Mouse (Mus musculus): ENCODE measurements around the gene Ankrd34a. TPM values are rescaled to one million over a fixed set of nuclear protein-coding genes. Genes with fewer than 3 reads are reported as not detected.

Gene Ankrd34a
- polyA plus RNA-seq, 1 experiment = 3.7 TPM

GRCm38 (mm10) chr3:96559398-96559910 is 37.0 kb upstream of the Ankrd34a start:
- TF ChIP-seq MYOD1 (IDR thresholded peaks at IDR 0.05; ENCODE audit: control insufficient read depth, insufficient read length, low read depth) (no peak), USF1 (IDR thresholded peaks at IDR 0.05; ENCODE audit: low read depth) (no peak), MYOG (IDR thresholded peaks at IDR 0.05; ENCODE audit: control insufficient read depth, extremely low read depth, insufficient read length) (no peak), CEBPB (IDR thresholded peaks at IDR 0.05; ENCODE audit: low read depth) (no peak)
- no peaks in the 10 kb centered on the region for H3K36me3 ChIP-seq (ENCODE audit: control insufficient read depth, insufficient read depth)
- H3K79me2 ChIP-seq (ENCODE audit: control insufficient read depth, insufficient read depth) = no peaks in the 10 kb centered on the region
- H3ac ChIP-seq (ENCODE audit: control insufficient read depth, insufficient read length, low read depth) = no peak overlapping the region
- H3K27me3 ChIP-seq (ENCODE audit: control insufficient read depth, insufficient read depth, insufficient read length) = no peaks in the 10 kb centered on the region
- H3K4me3 ChIP-seq (ENCODE audit: insufficient read depth, poor library complexity, severe bottlenecking) = no peak overlapping the region
- H3K79me3 ChIP-seq (ENCODE audit: low read depth) = no peaks in the 10 kb centered on the region

- Histone ChIP-seq H3ac (ENCODE audit: control insufficient read depth, insufficient read length, low read depth) (no peak overlapping the region), H3K79me3 (ENCODE audit: low read depth) (no peaks in the 10 kb centered on the region), H3K4me3 (ENCODE audit: insufficient read depth, poor library complexity, severe bottlenecking) (no peak overlapping the region), H3K27me3 (ENCODE audit: control insufficient read depth, insufficient read depth, insufficient read length) (no peaks in the 10 kb centered on the region), H3K79me2 (ENCODE audit: control insufficient read depth, insufficient read depth) (no peaks in the 10 kb centered on the region), H3K36me3 (ENCODE audit: control insufficient read depth, insufficient read depth) (no peaks in the 10 kb centered on the region)
- TF ChIP-seq MAX (IDR thresholded peaks at IDR 0.05) (no peak), CEBPB (IDR thresholded peaks at IDR 0.05; ENCODE audit: low read depth) (no peak), USF1 (IDR thresholded peaks at IDR 0.05; ENCODE audit: low read depth) (no peak), CTCF (IDR thresholded peaks at IDR 0.05; ENCODE audit: control insufficient read depth, insufficient read depth, insufficient read length) (no peak), MYOG (IDR thresholded peaks at IDR 0.05; ENCODE audit: control insufficient read depth, extremely low read depth, insufficient read length) (no peak), FOSL1 (IDR thresholded peaks at IDR 0.05; ENCODE audit: insufficient read depth, low read length, poor library complexity, severe bottlenecking) (no peak), MYOD1 (IDR thresholded peaks at IDR 0.05; ENCODE audit: control insufficient read depth, insufficient read length, low read depth) (no peak)
These were observed 36.3 kb upstream of the Ankrd34a start for GRCm38 (mm10) chr3:96559911-96560850.

GRCm38 (mm10) chr3:96560881-96561668 is 35.4 kb upstream of the Ankrd34a start:
- H3K79me2 ChIP-seq (ENCODE audit: control insufficient read depth, insufficient read depth) = no peaks in the 10 kb centered on the region
- H3K79me3 ChIP-seq (ENCODE audit: low read depth) = no peaks in the 10 kb centered on the region
- no peaks in the 10 kb centered on the region for H3K36me3 ChIP-seq (ENCODE audit: control insufficient read depth, insufficient read depth)
- H3K4me3 ChIP-seq (ENCODE audit: insufficient read depth, poor library complexity, severe bottlenecking) = no peak overlapping the region
- H3ac ChIP-seq (ENCODE audit: control insufficient read depth, insufficient read length, low read depth) = no peak overlapping the region
- TF ChIP-seq MYOD1 (IDR thresholded peaks at IDR 0.05; ENCODE audit: control insufficient read depth, insufficient read length, low read depth) (no peak), CTCF (IDR thresholded peaks at IDR 0.05; ENCODE audit: control insufficient read depth, insufficient read depth, insufficient read length) (no peak), MYOG (IDR thresholded peaks at IDR 0.05; ENCODE audit: control insufficient read depth, extremely low read depth, insufficient read length) (no peak), MAX (IDR thresholded peaks at IDR 0.05) (no peak), FOSL1 (IDR thresholded peaks at IDR 0.05; ENCODE audit: insufficient read depth, low read length, poor library complexity, severe bottlenecking) (no peak), CEBPB (IDR thresholded peaks at IDR 0.05; ENCODE audit: low read depth) (no peak), USF1 (IDR thresholded peaks at IDR 0.05; ENCODE audit: low read depth) (no peak)
- no peaks in the 10 kb centered on the region for H3K27me3 ChIP-seq (ENCODE audit: control insufficient read depth, insufficient read depth, insufficient read length)

- Histone ChIP-seq H3K36me3 (ENCODE audit: control insufficient read depth, insufficient read depth) (no peaks in the 10 kb centered on the region), H3K79me3 (ENCODE audit: low read depth) (no peaks in the 10 kb centered on the region), H3K4me3 (ENCODE audit: insufficient read depth, poor library complexity, severe bottlenecking) (no peak overlapping the region), H3K79me2 (ENCODE audit: control insufficient read depth, insufficient read depth) (no peaks in the 10 kb centered on the region), H3ac (ENCODE audit: control insufficient read depth, insufficient read length, low read depth) (no peak overlapping the region), H3K27me3 (ENCODE audit: control insufficient read depth, insufficient read depth, insufficient read length) (no peaks in the 10 kb centered on the region)
- TF ChIP-seq USF1 (IDR thresholded peaks at IDR 0.05; ENCODE audit: low read depth) (no peak), CTCF (IDR thresholded peaks at IDR 0.05; ENCODE audit: control insufficient read depth, insufficient read depth, insufficient read length) (no peak), FOSL1 (IDR thresholded peaks at IDR 0.05; ENCODE audit: insufficient read depth, low read length, poor library complexity, severe bottlenecking) (no peak)
These were observed 34.3 kb upstream of the Ankrd34a start for GRCm38 (mm10) chr3:96561946-96562681.

- Histone ChIP-seq H3K79me3 (ENCODE audit: low read depth) (no peaks in the 10 kb centered on the region), H3ac (ENCODE audit: control insufficient read depth, insufficient read length, low read depth) (no peak overlapping the region), H3K36me3 (ENCODE audit: control insufficient read depth, insufficient read depth) (no peaks in the 10 kb centered on the region), H3K4me3 (ENCODE audit: insufficient read depth, poor library complexity, severe bottlenecking) (no peak overlapping the region), H3K79me2 (ENCODE audit: control insufficient read depth, insufficient read depth) (no peaks in the 10 kb centered on the region), H3K27me3 (ENCODE audit: control insufficient read depth, insufficient read depth, insufficient read length) (no peaks in the 10 kb centered on the region)
- TF ChIP-seq USF1 (IDR thresholded peaks at IDR 0.05; ENCODE audit: low read depth) (no peak), FOSL1 (IDR thresholded peaks at IDR 0.05; ENCODE audit: insufficient read depth, low read length, poor library complexity, severe bottlenecking) (no peak), CTCF (IDR thresholded peaks at IDR 0.05; ENCODE audit: control insufficient read depth, insufficient read depth, insufficient read length) (no peak), MYOD1 (IDR thresholded peaks at IDR 0.05; ENCODE audit: control insufficient read depth, insufficient read length, low read depth) (no peak), MAX (IDR thresholded peaks at IDR 0.05) (no peak), CEBPB (IDR thresholded peaks at IDR 0.05; ENCODE audit: low read depth) (no peak), MYOG (IDR thresholded peaks at IDR 0.05; ENCODE audit: control insufficient read depth, extremely low read depth, insufficient read length) (no peak)
These were observed 33.2 kb upstream of the Ankrd34a start for GRCm38 (mm10) chr3:96563267-96563666.

Data from C2C12 (cell line).